Mouse (Mus musculus) lung, adult 18-20 months (tissue): ENCODE results near the gene Tinagl1.
A peak's percentile ranks its signal among the peaks of the same experiment; 100 is the strongest.

ENCODE experiments used
- DNase-seq, 2 experiments: peaks; one replicate each; pipeline ENCODE4 v3.0.0; 2022; ENCODE audit warnings: mixed read lengths in 2 of 2

The Tinagl1 gene

DNA sequence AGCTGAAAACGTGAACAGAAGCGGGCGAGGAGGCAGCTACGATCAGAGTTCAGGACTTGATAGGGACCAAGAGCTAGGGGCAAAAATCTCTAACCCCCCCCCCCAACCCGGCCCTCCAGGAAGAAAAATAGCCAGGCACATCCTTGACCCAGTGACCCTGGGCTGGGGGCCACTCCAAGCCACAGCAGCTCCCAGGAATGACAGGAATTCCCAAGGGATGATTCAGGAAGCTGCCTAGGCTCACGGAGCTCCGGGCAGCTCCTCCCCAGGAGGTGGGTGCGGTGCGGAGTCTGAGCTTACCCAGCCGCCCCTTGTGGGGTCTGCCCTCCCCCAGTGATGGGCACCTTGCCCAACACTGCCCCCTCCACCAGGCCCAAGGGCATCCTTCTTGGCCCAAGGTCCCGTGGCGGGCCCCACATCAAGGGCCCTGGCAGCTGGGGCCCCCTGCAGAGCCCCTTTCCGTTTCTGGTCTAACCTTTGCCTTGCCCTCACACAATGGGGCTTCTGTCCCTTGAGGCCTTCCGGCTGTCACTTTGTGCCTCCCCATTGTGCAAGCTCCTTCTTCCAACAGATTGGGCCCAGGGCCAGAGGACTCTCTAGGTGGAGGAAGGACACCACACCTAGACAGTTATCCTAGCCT lies at the start of gene Tinagl1:
Tinagl1 (minus strand) TSS at position 51 of the 640 bp plus-strand sequence.
- DNase-seq: peak; percentile 57 to 76

DNA sequence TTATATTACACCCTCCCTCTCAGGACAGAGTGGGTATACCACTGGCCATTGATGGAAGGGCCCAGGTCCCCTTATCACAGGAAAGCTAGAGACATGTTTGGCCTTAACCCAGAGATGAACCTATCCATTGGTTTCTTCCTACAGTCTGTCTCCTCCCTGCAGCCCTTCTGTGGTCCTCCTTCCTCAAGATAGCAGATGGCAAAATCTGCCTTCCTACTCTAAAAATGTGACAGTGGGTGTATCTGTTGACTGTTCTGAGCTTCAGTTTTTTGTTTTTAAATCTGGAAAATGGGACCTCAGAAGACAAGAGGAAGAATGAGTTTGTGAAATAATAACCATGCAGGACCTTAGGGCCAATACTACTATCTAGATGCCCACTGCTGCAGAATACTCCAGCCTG lies 49.1 kb upstream of the Tinagl1 start:
- no peak for DNase-seq

- DNase-seq: no peak
Measured at GRCm38 (mm10) chr4:130222179-130222578, 47.3 kb upstream of the Tinagl1 start, which contains the start of gene Gm853. Gm853 (minus strand) TSS chr4:130222401.

DNA sequence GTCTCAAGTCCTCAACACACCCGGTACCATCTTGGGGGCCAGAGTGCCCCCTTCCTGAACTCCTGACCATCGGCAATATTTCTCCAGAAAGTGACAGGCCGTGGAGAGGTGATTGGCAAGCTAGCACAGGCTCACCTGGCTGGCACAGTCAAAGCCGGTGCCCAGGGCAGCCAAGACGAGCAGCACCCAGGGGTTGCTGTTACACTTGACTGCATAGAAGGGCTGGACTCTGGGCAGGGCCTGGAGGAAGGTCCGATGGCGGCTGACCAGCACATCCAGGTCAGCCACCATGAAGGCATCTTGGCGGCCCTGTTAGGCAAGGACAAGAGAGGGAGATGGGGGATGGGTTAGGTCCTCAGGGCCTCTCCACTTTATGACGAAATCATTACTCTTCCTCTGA lies 45.3 kb upstream of the Tinagl1 start:
- DNase-seq: no peak

- no peak for DNase-seq
Measured at GRCm38 (mm10) chr4:130215392-130215791, 40.5 kb upstream of the Tinagl1 start.

- DNase-seq: no peak
Measured at GRCm38 (mm10) chr4:130213857-130214256, 38.9 kb upstream of the Tinagl1 start.

GRCm38 (mm10) chr4:130213197-130213596 lies 38.3 kb upstream of the Tinagl1 start:
- DNase-seq: no peak

GRCm38 (mm10) chr4:130212421-130212820 lies 37.5 kb upstream of the Tinagl1 start:
- DNase-seq: no peak

DNA sequence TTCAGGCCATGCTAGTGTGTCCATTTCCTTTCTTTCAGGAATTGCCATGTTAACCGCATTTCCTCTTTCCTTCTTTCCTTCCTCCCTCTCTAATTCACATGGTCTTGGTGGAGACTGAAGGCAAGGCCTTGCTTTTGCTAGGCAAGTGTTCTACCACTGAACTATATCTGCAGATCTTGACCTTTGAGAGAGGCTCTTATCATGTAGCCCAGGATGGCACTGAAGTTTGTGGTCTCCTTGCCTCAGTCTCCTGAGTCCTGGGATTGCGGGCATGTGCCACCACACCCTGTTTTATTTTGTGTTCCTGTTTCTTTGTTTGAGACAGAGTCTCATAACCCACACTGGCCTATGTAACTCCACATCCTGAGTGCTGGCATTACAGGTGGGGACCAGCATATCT lies 36.9 kb upstream of the Tinagl1 start:
- DNase-seq: no peak

DNA sequence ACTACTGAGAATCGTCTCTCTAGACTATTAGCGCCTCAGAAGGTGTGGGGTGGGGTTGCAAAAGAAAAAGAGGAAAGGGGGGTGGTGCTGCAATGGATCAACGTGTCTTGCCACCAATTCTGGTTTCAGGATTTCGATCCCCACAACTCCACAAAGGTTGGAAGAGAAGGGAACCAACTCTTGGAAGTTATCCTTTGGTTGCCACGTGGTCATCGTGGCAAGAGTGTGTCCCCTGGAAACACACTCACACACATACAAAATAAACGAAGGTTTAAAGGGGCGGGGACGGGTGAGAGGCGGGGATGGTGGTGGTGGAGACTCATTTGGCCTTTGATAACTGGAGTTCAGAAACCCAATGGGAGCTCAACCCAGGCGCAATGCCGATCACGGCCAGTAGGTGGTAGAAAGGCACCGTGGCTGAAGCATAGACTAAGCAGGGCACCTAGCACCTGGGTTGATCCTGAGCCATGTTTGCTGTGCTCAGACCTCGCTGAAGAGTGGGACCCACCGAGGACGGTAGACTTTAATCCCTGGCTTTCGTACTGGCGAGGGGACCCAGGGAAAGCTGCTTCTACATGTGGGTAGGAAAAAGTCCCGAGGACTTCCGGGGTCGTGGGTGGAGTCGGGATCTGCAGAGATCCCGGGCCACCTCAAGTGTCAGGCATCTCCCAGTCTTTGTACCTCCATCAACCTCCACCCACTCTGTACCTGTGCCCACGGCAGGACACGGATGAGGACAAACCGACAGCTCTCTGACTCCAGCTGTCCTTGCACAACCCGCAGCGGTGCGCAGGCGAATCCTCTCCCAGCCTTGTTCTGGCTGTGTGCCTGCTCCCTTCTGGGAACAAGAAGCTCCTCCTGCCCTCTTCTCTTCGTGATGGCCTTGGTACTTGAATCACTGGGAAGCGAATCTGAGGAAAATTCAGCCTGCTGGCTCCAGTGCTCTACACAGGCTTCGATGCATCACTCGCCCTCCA lies 24.1 kb upstream of the Tinagl1 start:
- DNase-seq: peak; percentile 75 to 81

DNA sequence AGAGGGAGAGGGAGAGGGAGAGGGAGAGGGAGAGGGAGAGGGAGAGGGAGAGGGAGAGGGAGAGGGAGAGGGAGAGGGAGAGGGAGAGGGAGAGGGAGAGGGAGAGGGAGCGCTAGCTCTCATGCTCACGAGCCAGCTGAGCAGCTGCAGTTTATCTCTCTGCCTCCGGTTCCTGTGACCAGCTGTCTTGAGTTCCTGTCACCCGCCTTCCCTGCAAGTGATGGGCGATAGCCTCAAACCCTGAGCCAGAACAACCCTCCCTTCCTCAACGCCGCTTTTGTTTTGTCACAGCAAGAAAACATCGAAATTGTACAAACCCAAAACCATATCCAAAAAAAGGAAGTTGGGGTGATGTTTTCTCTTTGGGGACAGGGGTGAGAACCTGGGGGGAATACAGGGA lies 21.6 kb upstream of the Tinagl1 start:
- DNase-seq: no peak

DNA sequence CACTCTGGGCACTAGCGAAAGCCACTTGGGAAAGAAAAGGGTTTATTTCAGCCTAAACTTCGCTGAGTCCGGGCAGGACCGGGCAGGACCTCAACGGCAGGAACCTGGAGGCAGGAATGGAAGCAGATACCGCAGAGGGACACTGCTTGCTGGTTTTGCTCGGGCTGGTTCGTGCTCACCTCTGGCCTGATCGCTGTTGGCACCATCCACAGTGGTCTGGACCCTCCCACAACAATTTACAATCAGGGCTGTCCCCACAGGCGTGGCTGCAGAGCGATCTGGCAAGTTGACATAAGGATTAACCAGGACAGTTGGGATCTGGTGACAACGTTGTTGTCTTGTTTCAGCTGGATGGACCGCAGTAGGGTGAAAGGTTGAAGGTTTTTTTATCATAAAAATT lies 21.0 kb upstream of the Tinagl1 start:
- DNase-seq: no peak

DNA sequence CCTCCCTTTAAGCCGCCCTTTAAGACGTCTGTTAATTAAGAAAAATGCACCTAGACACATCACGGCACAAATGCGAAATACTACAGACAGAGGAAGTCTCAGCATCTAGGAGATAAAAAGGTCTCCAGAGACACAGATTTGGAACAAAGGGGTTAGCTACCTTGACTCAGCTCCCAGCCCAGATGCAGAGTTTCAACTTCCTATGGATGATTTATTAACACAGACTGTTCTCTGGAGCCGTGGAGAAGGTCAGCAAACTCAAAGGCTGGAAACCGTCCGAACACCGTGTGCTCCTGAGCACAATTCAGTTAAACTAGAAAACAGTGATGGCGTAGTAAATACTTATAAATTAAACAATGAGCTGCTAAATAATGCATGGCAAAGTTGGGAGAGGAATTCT lies 17.3 kb upstream of the Tinagl1 start:
- DNase-seq: no peak

DNA sequence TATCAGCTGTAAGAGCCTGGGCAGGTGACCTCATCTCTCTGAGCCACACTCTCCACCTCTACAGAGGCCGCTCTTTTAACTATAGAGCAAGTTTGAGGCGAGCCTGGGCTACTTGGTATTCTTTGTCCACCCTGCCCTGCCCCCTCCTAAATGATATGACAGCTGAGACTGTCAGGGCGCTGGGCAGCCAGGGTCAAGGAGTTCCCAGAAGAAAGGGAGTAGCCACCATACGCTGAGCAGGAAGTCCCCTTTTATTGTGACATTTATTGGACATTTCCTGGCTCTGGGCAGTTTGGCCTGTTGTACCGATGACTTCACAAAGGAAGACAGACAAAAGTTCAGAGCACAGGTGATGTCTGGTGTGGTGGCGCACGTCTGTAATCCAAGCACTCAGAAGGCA lies 14.7 kb upstream of the Tinagl1 start:
- DNase-seq: no peak

DNA sequence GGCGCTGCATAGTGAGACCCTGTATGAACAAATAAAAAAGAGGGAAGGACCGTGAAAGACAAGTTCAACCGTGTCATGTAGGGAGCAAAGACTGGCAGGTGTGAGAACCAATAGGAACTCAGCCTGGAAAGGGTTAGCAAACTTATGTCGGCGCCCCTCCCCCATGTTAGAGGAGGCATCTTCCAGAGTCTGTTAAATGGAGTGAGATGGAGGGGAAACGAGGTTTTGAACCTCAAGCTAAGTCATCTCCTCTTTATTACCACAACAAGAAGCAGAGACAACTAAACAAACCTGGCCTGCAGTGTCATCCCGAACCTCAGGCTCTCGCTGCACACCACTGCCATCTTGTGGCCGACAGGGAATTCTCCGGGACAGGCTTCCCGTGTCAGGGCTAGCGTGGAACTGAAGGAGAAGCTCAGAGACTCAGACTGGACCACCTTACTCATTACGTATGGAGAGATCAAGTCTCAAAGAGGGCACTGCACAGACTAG lies 13.9 kb upstream of the Tinagl1 start:
- peak; percentile 80 to 85 for DNase-seq

- DNase-seq: no peak
Measured at GRCm38 (mm10) chr4:130186891-130187290, 12.0 kb upstream of the Tinagl1 start.

- DNase-seq: no peak
Measured at GRCm38 (mm10) chr4:130186450-130186849, 11.5 kb upstream of the Tinagl1 start.

DNA sequence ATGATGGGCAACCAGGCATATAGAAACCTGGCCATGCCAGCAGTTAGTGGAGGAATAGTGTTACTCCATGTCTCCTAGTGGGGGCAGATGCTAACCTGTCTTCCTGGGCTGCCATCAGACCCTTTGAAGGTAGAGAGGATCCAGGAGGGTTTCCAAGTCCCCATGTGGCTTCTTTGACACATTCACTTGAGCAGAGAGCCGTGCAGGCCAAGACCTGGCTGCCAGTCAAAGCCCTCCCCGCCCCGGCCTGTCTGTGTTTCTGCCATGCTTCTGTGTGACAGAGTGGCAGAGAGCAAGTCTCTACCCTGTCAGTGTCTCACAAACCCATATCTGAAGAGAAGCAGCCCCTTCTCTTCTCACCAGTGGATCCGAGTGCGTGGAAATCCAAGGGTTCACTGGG lies 9.0 kb upstream of the Tinagl1 start:
- DNase-seq: no peak

GRCm38 (mm10) chr4:130183023-130183422 lies 8.1 kb upstream of the Tinagl1 start:
- DNase-seq: no peak

DNA sequence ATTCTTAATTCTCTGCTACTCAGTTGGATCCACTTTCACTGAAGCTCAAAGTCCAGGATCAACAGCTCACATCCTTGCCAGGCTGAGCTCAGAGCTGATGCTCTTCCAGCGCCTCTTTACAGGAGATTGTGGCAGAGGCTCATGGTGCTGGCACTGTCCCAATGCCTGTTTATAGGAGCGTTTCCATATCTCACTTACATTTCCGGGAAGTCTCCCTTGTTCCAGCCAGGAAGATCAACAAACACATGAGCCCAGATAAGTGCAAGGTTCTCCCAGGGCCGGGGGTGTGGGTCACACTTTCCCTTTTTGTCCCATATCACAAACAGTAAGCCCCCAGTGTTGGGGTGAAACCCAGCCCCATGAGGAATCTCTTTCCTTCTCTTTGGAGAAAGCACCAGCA lies 7.0 kb upstream of the Tinagl1 start:
- peak; percentile 65 to 79 for DNase-seq

DNA sequence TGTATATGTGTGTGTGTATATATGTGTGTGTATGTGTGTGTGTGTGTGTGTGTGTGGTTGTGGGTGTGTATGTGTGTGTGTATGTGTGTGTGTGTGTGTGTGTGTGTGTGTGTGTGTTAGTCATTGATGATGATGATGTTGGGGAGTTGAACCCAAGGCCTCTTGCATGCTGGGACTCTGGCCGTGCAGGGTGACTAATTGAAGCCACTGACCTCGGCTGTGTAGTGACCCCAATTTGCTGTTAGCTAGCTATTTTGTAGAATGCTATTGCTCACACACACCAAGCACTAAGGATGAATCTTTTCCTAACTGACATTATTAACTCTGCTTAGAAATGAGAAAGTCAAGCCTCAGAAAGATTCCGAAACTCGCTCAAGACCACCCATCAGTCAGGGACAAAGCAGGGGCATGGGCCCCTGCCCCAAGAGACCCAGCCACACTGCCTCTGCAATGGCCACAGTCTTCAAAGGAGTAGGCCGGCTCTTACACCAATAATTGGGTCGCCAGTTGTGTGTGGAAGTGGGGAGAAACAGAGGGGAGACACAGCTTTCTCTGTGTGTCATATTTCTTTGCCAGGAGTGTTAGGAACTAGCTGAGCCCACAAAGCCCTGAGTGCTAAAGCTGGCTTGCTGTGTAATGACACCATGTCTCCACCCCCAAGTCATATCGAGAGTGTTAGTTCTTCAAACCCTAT lies 6.1 kb upstream of the Tinagl1 start:
- DNase-seq: no peak

- no peak for DNase-seq
Measured at GRCm38 (mm10) chr4:130179876-130180275, 5.0 kb upstream of the Tinagl1 start.

GRCm38 (mm10) chr4:130177536-130177935 lies 2.6 kb upstream of the Tinagl1 start:
- DNase-seq: peak in 1 of 2 experiments; percentile 61
